Mouse (Mus musculus) forebrain, embryonic 10.5 days (tissue): ENCODE results near the gene Gm49320. TPM values are rescaled to one million over a fixed set of nuclear protein-coding genes. Genes with fewer than 3 reads are reported as not detected.

ENCODE experiments used
- DNase-seq: peaks from one replicate; pipeline ENCODE4 v3.0.0-alpha.2; 2017; ENCODE audit warnings: low spot score; ENCODE audit errors: extremely low spot score
- H3K27ac ChIP-seq: fragments of 300-500 bp; sonication (generic); 2 replicates; pipeline ENCODE4 v1.5.1; 2016; ENCODE audit warnings: mild to moderate bottlenecking
- H3K27me3 ChIP-seq: fragments of 300-500 bp; sonication (generic); 2 replicates; pipeline ENCODE4 v1.6.1; 2016; ENCODE audit warnings: mild to moderate bottlenecking; ENCODE audit not compliant: poor library complexity, severe bottlenecking
- H3K36me3 ChIP-seq: fragments of 300-500 bp; sonication (generic); replicated peaks from 2 replicates; pipeline ENCODE4 v1.6.1; 2016; ENCODE audit warnings: mild to moderate bottlenecking, moderate library complexity
- H3K4me1 ChIP-seq: fragments of 300-500 bp; sonication (generic); 2 replicates; pipeline ENCODE4 v1.6.1; 2016
- H3K4me3 ChIP-seq: fragments of 300-500 bp; sonication (generic); 2 replicates; pipeline ENCODE4 v1.5.1; 2016; ENCODE audit warnings: mild to moderate bottlenecking, moderate library complexity
- H3K9me3 ChIP-seq: fragments of 300-500 bp; sonication (generic); 2 replicates; pipeline ENCODE4 v1.6.1; 2016; ENCODE audit warnings: mild to moderate bottlenecking, moderate library complexity
- WGBS: fragments of 180-500 bp; shearing (Covaris S2); methylation state at CpG from one replicate; pipeline ENCODE4 v1.1.7; 2016; 5-methylcytosine and 5-hydroxymethylcytosine counted together
- polyA plus RNA-seq: library from polyadenylated mRNA; unstranded; fragments of >200 nt; fragmentation: Nextera tagmentation; extraction: Ambion mirVana; gene quantifications from 2 replicates; pipeline ENCODE4 v1.2.1, GENCODE M21; 2016

Gene Gm49320
- polyA plus RNA-seq, 1 experiment from 2014 or later: 0.81 TPM

GRCm38 (mm10) chr8:4213210-4214005 is 25.3 kb upstream of the Gm49320 start:
- peak; percentile 64 for DNase-seq
- Histone ChIP-seq H3K27me3 (peaks cover 60% of the 10 kb centered on the region), H3K27ac (peak overlapping the region; percentile 81), H3K4me3 (peak overlapping the region; percentile 49), H3K36me3 (peaks cover 35% of the 10 kb centered on the region), H3K4me1 (peaks cover 55% of the 10 kb centered on the region), H3K9me3 (peaks cover 6% of the 10 kb centered on the region; the same call in 1 of the 2 replicates)
- WGBS: 2% methylated on average over 18 of the region's 18 CpGs

GRCm38 (mm10) chr8:4214006-4214980 is 24.4 kb upstream of the Gm49320 start:
- Histone ChIP-seq H3K4me3 (peak overlapping the region; percentile 49), H3K27ac (peak overlapping the region; percentile 81), H3K4me1 (peaks cover 55% of the 10 kb centered on the region), H3K9me3 (peaks cover 6% of the 10 kb centered on the region; the same call in 1 of the 2 replicates), H3K36me3 (peaks cover 30% of the 10 kb centered on the region), H3K27me3 (peaks cover 62% of the 10 kb centered on the region)
- 11% methylated on average over 33 of the region's 33 CpGs for WGBS
- DNase-seq: peak; percentile 55

- peak overlapping the region; percentile 95 for H3K27ac ChIP-seq
Observed at GRCm38 (mm10) chr8:4216296-4216695, 22.4 kb upstream of the Gm49320 start.

GRCm38 (mm10) chr8:4216791-4217621 is 21.7 kb upstream of the Gm49320 start, which contains the start of gene Prr36:
Gene Prr36 (minus strand): TSS chr8:4217459.
- Histone ChIP-seq H3K4me1 (peaks cover 55% of the 10 kb centered on the region), H3K9me3 (no peaks in the 10 kb centered on the region), H3K36me3 (peaks cover 9% of the 10 kb centered on the region; the same call in 1 of the 2 replicates), H3K4me3 (peak within 1 kb of the TSS; percentile 72), H3K27ac (peak within 1 kb of the TSS; percentile 95), H3K27me3 (peaks cover 62% of the 10 kb centered on the region)
- under 1% methylated on average over 44 of the region's 44 CpGs for WGBS
- DNase-seq: peak; percentile 73

More at GRCm38 (mm10) chr8:4216296-4216695, 22.4 kb upstream of the Gm49320 start:
- peaks cover 62% of the 10 kb centered on the region for H3K27me3 ChIP-seq
- H3K4me1 ChIP-seq: peaks cover 55% of the 10 kb centered on the region
- H3K4me3 ChIP-seq: peak overlapping the region; percentile 72
- no peaks in the 10 kb centered on the region for H3K9me3 ChIP-seq
- DNase-seq: peak; percentile 24
- WGBS: 5% methylated on average over 18 of the region's 18 CpGs
- peaks cover 10% of the 10 kb centered on the region for H3K36me3 ChIP-seq

- Histone ChIP-seq H3K27me3 (peaks cover 49% of the 10 kb centered on the region), H3K9me3 (no peaks in the 10 kb centered on the region), H3K4me3 (no peak overlapping the region), H3K36me3 (peaks cover 8% of the 10 kb centered on the region; the same call in 1 of the 2 replicates), H3K27ac (no peak overlapping the region), H3K4me1 (peaks cover 32% of the 10 kb centered on the region)
- DNase-seq: no peak
- WGBS: 88% methylated on average over 3 of the region's 3 CpGs
Observed at GRCm38 (mm10) chr8:4219617-4220016, 19.0 kb upstream of the Gm49320 start.

GRCm38 (mm10) chr8:4222059-4222458 is 16.6 kb upstream of the Gm49320 start:
- Histone ChIP-seq H3K4me1 (peaks cover 16% of the 10 kb centered on the region), H3K9me3 (no peaks in the 10 kb centered on the region), H3K4me3 (no peak overlapping the region), H3K27ac (no peak overlapping the region), H3K27me3 (peaks cover 48% of the 10 kb centered on the region), H3K36me3 (no peaks in the 10 kb centered on the region)
- DNase-seq: no peak

GRCm38 (mm10) chr8:4226323-4226722 is 12.3 kb upstream of the Gm49320 start:
- no peak for DNase-seq
- Histone ChIP-seq H3K9me3 (no peaks in the 10 kb centered on the region), H3K27ac (0 out of 2 replicates have a peak overlapping the region, but pooled peaks have one; percentile 20), H3K4me1 (peaks cover 9% of the 10 kb centered on the region), H3K36me3 (no peaks in the 10 kb centered on the region), H3K4me3 (peak overlapping the region; percentile 45), H3K27me3 (peaks cover 59% of the 10 kb centered on the region)
- 23% methylated on average over 4 of the region's 4 CpGs for WGBS

GRCm38 (mm10) chr8:4226739-4227347 is 11.8 kb upstream of the Gm49320 start, which contains the start of gene Lrrc8e:
Gene Lrrc8e (plus strand): TSS chr8:4226827.
- H3K27me3 ChIP-seq: peaks cover 59% of the 10 kb centered on the region
- H3K4me3 ChIP-seq: peak within 1 kb of the TSS; percentile 45
- peaks cover 9% of the 10 kb centered on the region for H3K4me1 ChIP-seq
- no peaks in the 10 kb centered on the region for H3K9me3 ChIP-seq
- H3K27ac ChIP-seq: peak within 1 kb of the TSS; percentile 20
- 4% methylated on average over 33 of the region's 33 CpGs for WGBS
- DNase-seq: no peak
- no peaks in the 10 kb centered on the region for H3K36me3 ChIP-seq

GRCm38 (mm10) chr8:4227919-4228318 is 10.7 kb upstream of the Gm49320 start:
- Histone ChIP-seq H3K27ac (no peak overlapping the region), H3K4me3 (no peak overlapping the region), H3K4me1 (peaks cover 9% of the 10 kb centered on the region), H3K27me3 (peaks cover 59% of the 10 kb centered on the region), H3K36me3 (no peaks in the 10 kb centered on the region), H3K9me3 (no peaks in the 10 kb centered on the region)
- no peak for DNase-seq
- 88% methylated on average over 4 of the region's 4 CpGs for WGBS

GRCm38 (mm10) chr8:4229784-4230183 is 8.9 kb upstream of the Gm49320 start:
- 78% methylated on average over 5 of the region's 5 CpGs for WGBS
- DNase-seq: no peak
- Histone ChIP-seq H3K27ac (no peak overlapping the region), H3K4me1 (peaks cover 9% of the 10 kb centered on the region), H3K36me3 (no peaks in the 10 kb centered on the region), H3K9me3 (no peaks in the 10 kb centered on the region), H3K4me3 (no peak overlapping the region), H3K27me3 (peaks cover 58% of the 10 kb centered on the region)

- H3K4me3 ChIP-seq: no peak overlapping the region
- 69% methylated on average over 10 of the region's 10 CpGs for WGBS
- peaks cover 59% of the 10 kb centered on the region for H3K27me3 ChIP-seq
- no peaks in the 10 kb centered on the region for H3K9me3 ChIP-seq
- no peak for DNase-seq
- no peak overlapping the region for H3K27ac ChIP-seq
- H3K36me3 ChIP-seq: no peaks in the 10 kb centered on the region
- H3K4me1 ChIP-seq: peaks cover 9% of the 10 kb centered on the region
Observed at GRCm38 (mm10) chr8:4230612-4231351, 7.9 kb upstream of the Gm49320 start.
